Mouse (Mus musculus): ENCODE data around the gene Myo1f. TPM values are rescaled to one million over a fixed set of nuclear protein-coding genes. Genes with fewer than 3 reads are reported as not detected.

The Myo1f gene
- 96.0 TPM for polyA plus RNA-seq (2017; shearing (Covaris generic))

GRCm38 (mm10) chr17:33555223-33555855 lies at the start of gene Myo1f:
Myo1f (plus strand) TSS chr17:33555707.

GRCm38 (mm10) chr17:33523918-33524755 lies 31.4 kb upstream of the Myo1f start, which contains the start of gene Adamts10:
Adamts10 (plus strand) TSS chr17:33524204.

GRCm38 (mm10) chr17:33628621-33629486 lies 73.3 kb downstream of the Myo1f start, which contains the start of gene Zfp414:
Zfp414 (plus strand) TSS chr17:33629090.

GRCm38 (mm10) chr17:33637516-33638276 lies 82.2 kb downstream of the Myo1f start, which contains the start of gene Pram1:
Pram1 (plus strand) TSS chr17:33638056.

Other genes with a start within 250 kb of the Myo1f start
- gene Zfp81, start 196.8 kb upstream of the Myo1f start, polyA plus RNA-seq (2017; shearing (Covaris generic)): 9.8 TPM
- 7.7 TPM for gene Zfp101, start 161.1 kb upstream of the Myo1f start, polyA plus RNA-seq (2017; shearing (Covaris generic))
- gene Actl9, start 122.8 kb upstream of the Myo1f start, polyA plus RNA-seq (2017; shearing (Covaris generic)): not detected
- 138 TPM for gene Adamts10, start 31.5 kb upstream of the Myo1f start, polyA plus RNA-seq (2017; shearing (Covaris generic))
- gene Zfp414, start 73.4 kb downstream of the Myo1f start, polyA plus RNA-seq (2017; shearing (Covaris generic)): 58.2 TPM
- 2.0 TPM for gene Pram1, start 82.3 kb downstream of the Myo1f start, polyA plus RNA-seq (2017; shearing (Covaris generic))
- 416 TPM for gene Hnrnpm, start 131.2 kb downstream of the Myo1f start, polyA plus RNA-seq (2017; shearing (Covaris generic))
- 50.9 TPM for gene March2, start 163.0 kb downstream of the Myo1f start, polyA plus RNA-seq (2017; shearing (Covaris generic))
- gene Rab11b, start 204.8 kb downstream of the Myo1f start, polyA plus RNA-seq (2017; shearing (Covaris generic)): 298 TPM
- gene Angptl4, start 226.1 kb downstream of the Myo1f start, polyA plus RNA-seq (2017; shearing (Covaris generic)): 4.4 TPM

Data from activated CD4-positive, CD25-positive, alpha-beta regulatory T cell, adult 9 weeks (primary cell).